Mouse (Mus musculus) CH12F3 (cell line): ENCODE measurements at regions not wholly inside any gene's neighbourhood (a gene's known extent, or its start where the extent isn't known, plus 50 kb on each side); places are given as distances from the start of the nearest gene placed in this dataset.

Experiments used
- in situ Hi-C: fragments of 300-500 bp; cut with MboI; formaldehyde crosslinking; loops from 2 replicates; pipeline ENCODE4 v1.14.3; 2020; ENCODE audit warnings: low sequenced_read_pairs

DNA sequence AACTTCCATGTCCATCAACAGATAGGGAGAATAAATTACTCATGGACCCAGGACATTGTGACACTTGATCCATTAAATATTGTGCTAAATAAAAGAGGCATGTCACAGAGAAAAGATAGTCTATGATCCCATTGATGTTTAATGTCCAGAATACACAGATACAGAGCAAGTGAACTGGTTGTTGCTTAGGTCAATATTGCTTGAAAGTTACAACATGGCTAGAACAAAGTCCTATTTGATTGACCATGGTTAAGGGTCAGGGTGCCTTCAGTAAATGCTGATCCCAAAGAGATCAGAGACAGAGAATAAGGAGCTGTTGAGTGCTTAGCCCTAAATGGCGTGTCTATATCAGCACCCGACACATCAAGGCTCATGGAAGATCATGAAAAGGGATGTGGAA, 50.7 kb upstream of the Cyp3a41b start:
- in situ Hi-C loops, result loop anchor here (10.0 kb wide), 1 partner anchor 130 kb away; no protein-coding TSS in a partner anchor
